Mouse (Mus musculus): ENCODE results near the gene Itgb6. TPM values are rescaled to one million over a fixed set of nuclear protein-coding genes. Genes with fewer than 3 reads are reported as not detected.

Gene Itgb6
- polyA plus RNA-seq, 1 experiment from 2014 or later = 10.1 TPM

GRCm38 (mm10) chr2:60712483-60712882 is 10.0 kb downstream of the Itgb6 start:
- Histone ChIP-seq H3K36me3 (no peaks in the 10 kb centered on the region), H3K27ac (no peak overlapping the region)
- ATAC-seq (ENCODE audit: insufficient read depth, low FRiP score, low read depth) = no peak

GRCm38 (mm10) chr2:60711098-60711880 is 11.2 kb downstream of the Itgb6 start:
- Histone ChIP-seq H3K4me3 (replicated peaks) (no peak overlapping the region), H3K27ac (peak overlapping the region; percentile 61), H3K9me3 (no peaks in the 10 kb centered on the region), H3K27me3 (replicated peaks) (no peaks in the 10 kb centered on the region), H3K36me3 (no peaks in the 10 kb centered on the region), H3K4me1 (peaks cover 10% of the 10 kb centered on the region; the same call in 1 of the 2 replicates), H3K4me2 (no peak overlapping the region), H3K9ac (no peak overlapping the region)
- no peak for ATAC-seq (ENCODE audit: insufficient read depth, low FRiP score, low read depth)
- 68% methylated on average over 7 of the region's 7 CpGs for WGBS

More at GRCm38 (mm10) chr2:60712483-60712882, 10.0 kb downstream of the Itgb6 start:
- Histone ChIP-seq H3K4me2 (no peak overlapping the region), H3K4me1 (peaks cover 10% of the 10 kb centered on the region; the same call in 1 of the 2 replicates), H3K4me3 (replicated peaks) (no peak overlapping the region), H3K9ac (no peak overlapping the region), H3K9me3 (no peaks in the 10 kb centered on the region), H3K27me3 (replicated peaks) (no peaks in the 10 kb centered on the region)
- WGBS = 67% methylated on average over 6 of the region's 6 CpGs

- Histone ChIP-seq H3K36me3 (no peaks in the 10 kb centered on the region), H3K4me3 (replicated peaks) (no peak overlapping the region), H3K9ac (no peak overlapping the region), H3K27ac (peak overlapping the region; percentile 61), H3K4me2 (no peak overlapping the region), H3K27me3 (replicated peaks) (no peaks in the 10 kb centered on the region), H3K9me3 (no peaks in the 10 kb centered on the region), H3K4me1 (peaks cover 10% of the 10 kb centered on the region; the same call in 1 of the 2 replicates)
- ATAC-seq (ENCODE audit: insufficient read depth, low FRiP score, low read depth) = no peak
- 80% methylated on average over 4 of the region's 4 CpGs for WGBS
Observed at GRCm38 (mm10) chr2:60710317-60710716, 12.1 kb downstream of the Itgb6 start.

GRCm38 (mm10) chr2:60708671-60709070 is 13.8 kb downstream of the Itgb6 start:
- H3K9ac ChIP-seq = no peak overlapping the region
- H3K36me3 ChIP-seq = no peaks in the 10 kb centered on the region
- H3K4me2 ChIP-seq = no peak overlapping the region
- no peak overlapping the region for H3K4me3 ChIP-seq (replicated peaks)
- H3K4me1 ChIP-seq = peaks cover 2% of the 10 kb centered on the region; the same call in 1 of the 2 replicates
- H3K27me3 ChIP-seq (replicated peaks) = no peaks in the 10 kb centered on the region
- H3K9me3 ChIP-seq = no peaks in the 10 kb centered on the region
- ATAC-seq (ENCODE audit: insufficient read depth, low FRiP score, low read depth) = no peak
- WGBS = 26% methylated on average over 3 of the region's 3 CpGs
- no peak overlapping the region for H3K27ac ChIP-seq

GRCm38 (mm10) chr2:60706866-60707265 is 15.6 kb downstream of the Itgb6 start:
- H3K9ac ChIP-seq = no peak overlapping the region
- no peak overlapping the region for H3K4me2 ChIP-seq
- ATAC-seq (ENCODE audit: insufficient read depth, low FRiP score, low read depth) = no peak
- no peak overlapping the region for H3K4me3 ChIP-seq (replicated peaks)
- 64% methylated on average over 3 of the region's 3 CpGs for WGBS
- no peaks in the 10 kb centered on the region for H3K9me3 ChIP-seq
- no peak overlapping the region for H3K27ac ChIP-seq
- H3K4me1 ChIP-seq = peaks cover 2% of the 10 kb centered on the region; the same call in 1 of the 2 replicates
- no peaks in the 10 kb centered on the region for H3K27me3 ChIP-seq (replicated peaks)
- no peaks in the 10 kb centered on the region for H3K36me3 ChIP-seq

- Histone ChIP-seq H3K4me1 (peaks cover 2% of the 10 kb centered on the region; the same call in 1 of the 2 replicates), H3K4me3 (replicated peaks) (no peak overlapping the region), H3K9ac (no peak overlapping the region), H3K27ac (no peak overlapping the region), H3K36me3 (no peaks in the 10 kb centered on the region), H3K27me3 (replicated peaks) (no peaks in the 10 kb centered on the region), H3K4me2 (no peak overlapping the region), H3K9me3 (no peaks in the 10 kb centered on the region)
- ATAC-seq (ENCODE audit: insufficient read depth, low FRiP score, low read depth) = no peak
- WGBS = 89% methylated on average over 8 of the region's 8 CpGs
Observed at GRCm38 (mm10) chr2:60705426-60705825, 17.0 kb downstream of the Itgb6 start.

GRCm38 (mm10) chr2:60703315-60703714 is 19.1 kb downstream of the Itgb6 start:
- H3K9me3 ChIP-seq = no peaks in the 10 kb centered on the region
- no peak overlapping the region for H3K4me3 ChIP-seq (replicated peaks)
- peak; percentile 95 for ATAC-seq (ENCODE audit: insufficient read depth, low FRiP score, low read depth)
- H3K4me1 ChIP-seq = peaks cover 4% of the 10 kb centered on the region
- H3K27ac ChIP-seq = peak overlapping the region; percentile 77
- no peak overlapping the region for H3K9ac ChIP-seq
- WGBS = 33% methylated on average over 4 of the region's 4 CpGs
- H3K36me3 ChIP-seq = no peaks in the 10 kb centered on the region
- no peaks in the 10 kb centered on the region for H3K27me3 ChIP-seq (replicated peaks)
- no peak overlapping the region for H3K4me2 ChIP-seq

- Histone ChIP-seq H3K4me2 (no peak overlapping the region), H3K27ac (no peak overlapping the region), H3K36me3 (no peaks in the 10 kb centered on the region), H3K27me3 (replicated peaks) (no peaks in the 10 kb centered on the region), H3K4me3 (replicated peaks) (no peak overlapping the region), H3K9ac (no peak overlapping the region), H3K9me3 (no peaks in the 10 kb centered on the region), H3K4me1 (peaks cover 11% of the 10 kb centered on the region)
- ATAC-seq (ENCODE audit: insufficient read depth, low FRiP score, low read depth) = no peak
- WGBS = 80% methylated on average over 4 of the region's 4 CpGs
Observed at GRCm38 (mm10) chr2:60700956-60701355, 21.5 kb downstream of the Itgb6 start.

- H3K4me1 ChIP-seq = peaks cover 11% of the 10 kb centered on the region
- H3K36me3 ChIP-seq = no peaks in the 10 kb centered on the region
- no peak overlapping the region for H3K4me2 ChIP-seq
- WGBS = 83% methylated on average over 3 of the region's 3 CpGs
- no peak overlapping the region for H3K4me3 ChIP-seq (replicated peaks)
- no peak overlapping the region for H3K27ac ChIP-seq
- no peaks in the 10 kb centered on the region for H3K27me3 ChIP-seq (replicated peaks)
- ATAC-seq (ENCODE audit: insufficient read depth, low FRiP score, low read depth) = no peak
- H3K9ac ChIP-seq = no peak overlapping the region
- H3K9me3 ChIP-seq = no peaks in the 10 kb centered on the region
Observed at GRCm38 (mm10) chr2:60700013-60700412, 22.4 kb downstream of the Itgb6 start.

- H3K4me3 ChIP-seq (replicated peaks) = no peak overlapping the region
- H3K9ac ChIP-seq = no peak overlapping the region
- H3K9me3 ChIP-seq = no peaks in the 10 kb centered on the region
- no peak overlapping the region for H3K4me2 ChIP-seq
- H3K27ac ChIP-seq = no peak overlapping the region
- H3K36me3 ChIP-seq = no peaks in the 10 kb centered on the region
- WGBS = 74% methylated on average over 3 of the region's 3 CpGs
- peaks cover 11% of the 10 kb centered on the region for H3K4me1 ChIP-seq
- no peaks in the 10 kb centered on the region for H3K27me3 ChIP-seq (replicated peaks)
- ATAC-seq (ENCODE audit: insufficient read depth, low FRiP score, low read depth) = no peak
Observed at GRCm38 (mm10) chr2:60699591-60699990, 22.9 kb downstream of the Itgb6 start.

- WGBS = 36% methylated on average over 1 of the region's 1 CpGs
- peaks cover 12% of the 10 kb centered on the region for H3K4me1 ChIP-seq
- H3K27ac ChIP-seq = peak overlapping the region; percentile 28; the same call in 1 of the 2 replicates
- no peaks in the 10 kb centered on the region for H3K36me3 ChIP-seq
- H3K27me3 ChIP-seq (replicated peaks) = no peaks in the 10 kb centered on the region
- no peak overlapping the region for H3K4me2 ChIP-seq
- H3K9me3 ChIP-seq = no peaks in the 10 kb centered on the region
- ATAC-seq (ENCODE audit: insufficient read depth, low FRiP score, low read depth) = no peak
- no peak overlapping the region for H3K9ac ChIP-seq
- H3K4me3 ChIP-seq (replicated peaks) = no peak overlapping the region
Observed at GRCm38 (mm10) chr2:60698155-60698554, 24.3 kb downstream of the Itgb6 start.

GRCm38 (mm10) chr2:60697530-60697929 is 24.9 kb downstream of the Itgb6 start:
- WGBS = 70% methylated on average over 7 of the region's 7 CpGs
- H3K27ac ChIP-seq = peak overlapping the region; percentile 28; the same call in 1 of the 2 replicates
- H3K4me1 ChIP-seq = peaks cover 12% of the 10 kb centered on the region
- H3K9me3 ChIP-seq = no peaks in the 10 kb centered on the region
- H3K27me3 ChIP-seq (replicated peaks) = no peaks in the 10 kb centered on the region
- H3K4me2 ChIP-seq = no peak overlapping the region
- ATAC-seq (ENCODE audit: insufficient read depth, low FRiP score, low read depth) = no peak
- H3K4me3 ChIP-seq (replicated peaks) = no peak overlapping the region
- no peak overlapping the region for H3K9ac ChIP-seq
- no peaks in the 10 kb centered on the region for H3K36me3 ChIP-seq
